Mouse (Mus musculus) forebrain, embryonic 11.5 days (tissue): ENCODE results near the gene Ly6g6c. TPM values are rescaled to one million over a fixed set of nuclear protein-coding genes. Genes with fewer than 3 reads are reported as not detected.
A peak's percentile ranks its signal among the peaks of the same experiment; 100 is the strongest.

ENCODE experiments used
- ATAC-seq: fragments of 200-750 bp; cut with Nextera tagmentation; replicated peaks from 2 replicates; pipeline ENCODE4 v1.8.0; 2017; ENCODE audit warnings: moderate TSS enrichment; ENCODE audit not compliant: low FRiP score
- DNase-seq: peaks from one replicate; pipeline ENCODE4 v3.0.0-alpha.2; 2017; ENCODE audit warnings: low spot score
- H3K27ac ChIP-seq: fragments of 300-500 bp; sonication (generic); 2 replicates; pipeline ENCODE4 v1.5.1; 2014; ENCODE audit warnings: low read depth, low read length
- H3K27me3 ChIP-seq: fragments of 300-500 bp; sonication (generic); 2 replicates; pipeline ENCODE4 v1.6.1; 2014; ENCODE audit warnings: mild to moderate bottlenecking, low read length, mixed read lengths; ENCODE audit not compliant: control insufficient read depth, insufficient read depth
- H3K36me3 ChIP-seq: fragments of 300-500 bp; sonication (generic); 2 replicates; pipeline ENCODE4 v1.6.1; 2014; ENCODE audit warnings: mild to moderate bottlenecking, low read length, moderate library complexity, mixed read lengths; ENCODE audit not compliant: control insufficient read depth, insufficient read depth
- H3K4me1 ChIP-seq: fragments of 300-500 bp; sonication (generic); replicated peaks from 2 replicates; pipeline ENCODE4 v1.6.1; 2014; ENCODE audit warnings: low read length, mixed read lengths; ENCODE audit not compliant: control insufficient read depth, insufficient read depth
- H3K4me2 ChIP-seq: fragments of 300-500 bp; sonication (generic); 2 replicates; pipeline ENCODE4 v1.6.1; 2014; ENCODE audit warnings: low read depth, mild to moderate bottlenecking, low read length, moderate library complexity, mixed read lengths; ENCODE audit not compliant: severe bottlenecking
- H3K4me3 ChIP-seq: fragments of 300-500 bp; sonication (generic); 2 replicates; pipeline ENCODE4 v1.5.1; 2014; ENCODE audit warnings: low read depth, low read length
- H3K9ac ChIP-seq: fragments of 300-500 bp; sonication (generic); 2 replicates; pipeline ENCODE4 v1.6.1; 2014; ENCODE audit warnings: low read length
- H3K9me3 ChIP-seq: fragments of 300-500 bp; sonication (generic); 2 replicates; pipeline ENCODE4 v1.6.1; 2016; ENCODE audit warnings: low read length, mixed read lengths; ENCODE audit not compliant: control insufficient read depth
- WGBS: fragments of 180-500 bp; shearing (Covaris S2); extraction: QIAGEN DNeasy Blood & Tissue Kit; methylation state at CpG from one replicate; pipeline ENCODE4 v1.1.7; 2014; 5-methylcytosine and 5-hydroxymethylcytosine counted together
- polyA plus RNA-seq: library from polyadenylated mRNA; unstranded; fragments of >200 nt; fragmentation: Nextera tagmentation; extraction: Ambion mirVana; gene quantifications from 2 replicates; pipeline ENCODE4 v1.2.1, GENCODE M21; 2014

The Ly6g6c gene
- polyA plus RNA-seq, 1 experiment from 2014 or later: 0.20 TPM

- Histone ChIP-seq H3K4me2 (peak within 1 kb of the TSS; percentile 88), H3K4me3 (peak within 1 kb of the TSS; percentile 58), H3K9ac (peak within 1 kb of the TSS; percentile 79), H3K27ac (peak within 1 kb of the TSS; percentile 86), H3K36me3 (peaks cover 5% of the 10 kb centered on the region), H3K4me1 (peaks cover 32% of the 10 kb centered on the region), H3K27me3 (no peaks in the 10 kb centered on the region), H3K9me3 (no peaks in the 10 kb centered on the region; the same call in none of the 2 replicates)
- WGBS: 1% methylated on average over 11 of the region's 11 CpGs
- ATAC-seq (peak; percentile 5; the same call in 1 of the 2 replicates), DNase-seq (peak; percentile 88)
Observed at GRCm38 (mm10) chr17:35049561-35050016, 15.6 kb upstream of the Ly6g6c start, which contains the start of gene Clic1. Clic1 (plus strand) TSS chr17:35049966.

- Histone ChIP-seq H3K9me3 (no peaks in the 10 kb centered on the region; the same call in none of the 2 replicates), H3K27me3 (no peaks in the 10 kb centered on the region), H3K9ac (peak overlapping the region; percentile 79), H3K4me2 (peak overlapping the region; percentile 88), H3K4me1 (peaks cover 32% of the 10 kb centered on the region), H3K4me3 (peak overlapping the region; percentile 58), H3K27ac (peak overlapping the region; percentile 86), H3K36me3 (peaks cover 5% of the 10 kb centered on the region)
- no peak for ATAC-seq
- WGBS: 2% methylated on average over 27 of the region's 27 CpGs
- peak; percentile 82 for DNase-seq
Observed at GRCm38 (mm10) chr17:35050126-35050750, 14.9 kb upstream of the Ly6g6c start.

- Histone ChIP-seq H3K36me3 (peaks cover 11% of the 10 kb centered on the region), H3K27me3 (no peaks in the 10 kb centered on the region), H3K4me1 (peaks cover 29% of the 10 kb centered on the region), H3K27ac (peak overlapping the region; percentile 91), H3K4me3 (peak overlapping the region; percentile 58), H3K9ac (peak overlapping the region; percentile 74), H3K9me3 (no peaks in the 10 kb centered on the region; the same call in none of the 2 replicates), H3K4me2 (peak overlapping the region; percentile 88)
- DNase-seq (peak; percentile 81), ATAC-seq (peak; percentile 43)
- WGBS: 2% methylated on average over 21 of the region's 21 CpGs
Observed at GRCm38 (mm10) chr17:35051156-35052086, 13.8 kb upstream of the Ly6g6c start.

- 87% methylated on average over 12 of the region's 12 CpGs for WGBS
- Histone ChIP-seq H3K9ac (peak overlapping the region; percentile 74), H3K27me3 (no peaks in the 10 kb centered on the region), H3K4me3 (peak overlapping the region; percentile 58; the same call in 1 of the 2 replicates), H3K36me3 (peaks cover 11% of the 10 kb centered on the region), H3K27ac (peak overlapping the region; percentile 91), H3K4me1 (peaks cover 25% of the 10 kb centered on the region), H3K4me2 (peak overlapping the region; percentile 88), H3K9me3 (no peaks in the 10 kb centered on the region; the same call in none of the 2 replicates)
- ATAC-seq (no peak), DNase-seq (no peak)
Observed at GRCm38 (mm10) chr17:35052271-35052798, 12.9 kb upstream of the Ly6g6c start.

- Histone ChIP-seq H3K4me3 (no peak overlapping the region), H3K27me3 (no peaks in the 10 kb centered on the region), H3K4me1 (peaks cover 21% of the 10 kb centered on the region), H3K4me2 (no peak overlapping the region), H3K27ac (no peak overlapping the region), H3K9me3 (no peaks in the 10 kb centered on the region; the same call in none of the 2 replicates), H3K36me3 (peaks cover 11% of the 10 kb centered on the region), H3K9ac (no peak overlapping the region)
- 95% methylated on average over 7 of the region's 7 CpGs for WGBS
- no peak for ATAC-seq
- DNase-seq: no peak
Observed at GRCm38 (mm10) chr17:35055691-35056495, 9.3 kb upstream of the Ly6g6c start.

GRCm38 (mm10) chr17:35057090-35057489, 8.1 kb upstream of the Ly6g6c start:
- no peak for ATAC-seq
- peaks cover 18% of the 10 kb centered on the region for H3K36me3 ChIP-seq
- H3K9ac ChIP-seq: no peak overlapping the region
- WGBS: 78% methylated on average over 3 of the region's 3 CpGs
- H3K4me1 ChIP-seq: peaks cover 14% of the 10 kb centered on the region
- H3K27me3 ChIP-seq: no peaks in the 10 kb centered on the region
- no peak overlapping the region for H3K4me3 ChIP-seq
- H3K4me2 ChIP-seq: no peak overlapping the region
- no peak overlapping the region for H3K27ac ChIP-seq
- DNase-seq: no peak
- H3K9me3 ChIP-seq: no peaks in the 10 kb centered on the region; the same call in none of the 2 replicates

GRCm38 (mm10) chr17:35058316-35058715, 6.9 kb upstream of the Ly6g6c start:
- 78% methylated on average over 9 of the region's 9 CpGs for WGBS
- no peak overlapping the region; the same call in 1 of the 2 replicates for H3K4me3 ChIP-seq
- peaks cover 18% of the 10 kb centered on the region for H3K36me3 ChIP-seq
- DNase-seq: no peak
- 0 out of 2 replicates have a peak, but pooled peaks have one; percentile 1 for ATAC-seq
- no peaks in the 10 kb centered on the region; the same call in none of the 2 replicates for H3K9me3 ChIP-seq
- peak overlapping the region; percentile 73; the same call in 1 of the 2 replicates for H3K4me2 ChIP-seq
- peak overlapping the region; percentile 23; the same call in 1 of the 2 replicates for H3K9ac ChIP-seq
- no peak overlapping the region; the same call in 1 of the 2 replicates for H3K27ac ChIP-seq
- peaks cover 12% of the 10 kb centered on the region for H3K4me1 ChIP-seq
- no peaks in the 10 kb centered on the region for H3K27me3 ChIP-seq
